Mouse (Mus musculus): ENCODE data around the gene Rnf145.

DNA sequence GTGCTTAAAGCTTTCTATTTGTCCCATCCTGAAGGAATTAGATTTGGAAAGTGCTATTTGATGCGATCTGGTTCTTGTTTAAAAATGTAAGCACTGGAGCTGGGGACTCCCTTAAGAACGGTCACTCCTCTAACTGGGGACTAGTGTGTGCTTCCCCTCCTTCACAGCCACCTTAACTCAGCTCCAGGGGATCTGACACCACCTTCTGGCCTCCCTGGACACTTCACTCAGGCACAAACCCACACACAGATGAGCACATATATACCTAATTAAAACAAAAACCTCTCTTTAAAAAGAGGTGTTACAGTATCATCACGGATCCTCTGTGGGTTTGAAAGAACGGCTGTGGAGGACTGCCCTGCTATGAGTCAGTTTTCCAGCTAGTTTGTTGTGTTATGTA is 23.0 kb downstream of the Rnf145 start:
- TF ChIP-seq POU5F1 (IDR thresholded peaks at IDR 0.05; ENCODE audit: borderline replicate concordance, low read length) (no peak), CTCF (conservative IDR thresholded peaks at IDR 0.05; ENCODE audit: low read length) (no peak), NANOG (IDR thresholded peaks at IDR 0.05; ENCODE audit: borderline replicate concordance, low read length) (no peak)

Data from E14TG2a.4 (cell line).